Mouse (Mus musculus) limb, embryonic 15.5 days (tissue): ENCODE results near the gene St6galnac3. TPM values are rescaled to one million over a fixed set of nuclear protein-coding genes. Genes with fewer than 3 reads are reported as not detected.

Experiments used
- ATAC-seq: fragments of 200-750 bp; cut with Nextera tagmentation; 2 replicates; pipeline ENCODE4 v1.8.0; 2017; ENCODE audit warnings: low read depth, moderate TSS enrichment; ENCODE audit not compliant: insufficient number of reproducible peaks, low FRiP score, low TSS enrichment
- H3K27ac ChIP-seq: fragments of 300-500 bp; sonication (generic); 2 replicates; pipeline ENCODE4 v1.5.1; 2015; ENCODE audit warnings: moderate library complexity, mild to moderate bottlenecking, inconsistent platforms
- H3K27me3 ChIP-seq: fragments of 300-500 bp; sonication (generic); 2 replicates; pipeline ENCODE4 v1.6.1; 2015; ENCODE audit warnings: inconsistent platforms
- H3K36me3 ChIP-seq: fragments of 300-500 bp; sonication (generic); 2 replicates; pipeline ENCODE4 v1.6.1; 2015; ENCODE audit warnings: inconsistent platforms
- H3K4me1 ChIP-seq: fragments of 300-500 bp; sonication (generic); 2 replicates; pipeline ENCODE4 v1.6.1; 2015; ENCODE audit warnings: inconsistent platforms
- H3K4me2 ChIP-seq: fragments of 300-500 bp; sonication (generic); 2 replicates; pipeline ENCODE4 v1.6.1; 2015; ENCODE audit warnings: mild to moderate bottlenecking, inconsistent platforms
- H3K4me3 ChIP-seq: fragments of 300-500 bp; sonication (generic); 2 replicates; pipeline ENCODE4 v1.5.1; 2015; ENCODE audit warnings: mild to moderate bottlenecking, inconsistent platforms
- H3K9ac ChIP-seq: fragments of 300-500 bp; sonication (generic); 2 replicates; pipeline ENCODE4 v1.6.1; 2015; ENCODE audit warnings: inconsistent platforms
- H3K9me3 ChIP-seq: fragments of 300-500 bp; sonication (generic); 2 replicates; pipeline ENCODE4 v1.6.1; 2016; ENCODE audit warnings: inconsistent platforms
- WGBS: fragments of 180-500 bp; shearing (Covaris S2); methylation state at CpG from one replicate; pipeline ENCODE4 v1.1.7; 2015; 5-methylcytosine and 5-hydroxymethylcytosine counted together
- polyA plus RNA-seq: library from polyadenylated mRNA; unstranded; fragments of >200 nt; fragmentation: Nextera tagmentation; extraction: Ambion mirVana; gene quantifications from 2 replicates; pipeline ENCODE4 v1.2.1, GENCODE M21; 2015

St6galnac3 gene
- polyA plus RNA-seq, 1 experiment from 2014 or later = 33.5 TPM

DNA sequence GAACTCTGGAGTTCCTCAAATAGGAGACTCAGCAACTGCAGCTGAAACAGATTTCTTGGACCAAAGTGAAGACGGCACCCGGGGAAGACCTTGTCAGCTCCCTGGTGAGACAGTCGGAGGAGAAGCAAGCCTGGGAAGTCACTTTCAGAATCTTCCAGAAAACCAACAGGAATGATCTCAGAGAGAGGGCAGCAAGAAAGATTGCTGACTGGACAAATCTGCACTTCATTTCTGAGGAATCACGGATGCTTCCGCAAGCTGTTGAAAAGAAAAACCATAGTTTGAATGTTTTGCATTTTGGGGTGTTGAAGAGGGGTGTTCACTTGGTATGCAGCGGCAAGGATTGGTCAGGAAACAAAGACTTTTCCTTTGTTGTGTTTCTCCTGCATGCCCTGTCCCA, 24.4 kb upstream of the St6galnac3 start:
- Histone ChIP-seq H3K27ac (no peak overlapping the region), H3K9ac (no peak overlapping the region), H3K4me2 (no peak overlapping the region), H3K4me3 (no peak overlapping the region), H3K27me3 (no peaks in the 10 kb centered on the region), H3K9me3 (no peaks in the 10 kb centered on the region), H3K4me1 (no peaks in the 10 kb centered on the region), H3K36me3 (no peaks in the 10 kb centered on the region)
- no peak for ATAC-seq
- WGBS = 78% methylated on average over 6 of the region's 6 CpGs

DNA sequence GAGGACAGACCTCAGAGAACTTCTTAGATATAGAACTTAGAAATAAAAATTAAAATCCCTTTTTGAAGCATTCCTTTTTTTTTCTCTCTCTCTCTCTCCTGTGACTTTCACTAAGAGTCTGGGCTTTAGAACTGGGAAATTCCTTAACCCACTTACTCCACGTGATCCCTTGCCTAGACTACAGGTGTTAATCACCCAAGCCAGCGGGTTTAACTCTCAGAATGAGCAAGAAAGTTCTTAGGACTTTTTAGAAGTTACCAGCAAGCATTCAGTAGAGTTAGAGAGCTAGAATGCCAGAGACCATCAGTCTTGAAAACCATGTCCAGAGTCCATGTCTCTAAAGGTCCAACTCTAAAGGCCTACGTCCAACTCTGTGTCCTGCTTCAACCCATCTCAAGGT, 23.3 kb upstream of the St6galnac3 start:
- Histone ChIP-seq H3K9ac (no peak overlapping the region), H3K36me3 (no peaks in the 10 kb centered on the region), H3K4me1 (no peaks in the 10 kb centered on the region), H3K4me3 (no peak overlapping the region), H3K9me3 (no peaks in the 10 kb centered on the region), H3K4me2 (no peak overlapping the region), H3K27me3 (no peaks in the 10 kb centered on the region), H3K27ac (no peak overlapping the region)
- no peak for ATAC-seq
- 79% methylated on average over 3 of the region's 3 CpGs for WGBS

DNA sequence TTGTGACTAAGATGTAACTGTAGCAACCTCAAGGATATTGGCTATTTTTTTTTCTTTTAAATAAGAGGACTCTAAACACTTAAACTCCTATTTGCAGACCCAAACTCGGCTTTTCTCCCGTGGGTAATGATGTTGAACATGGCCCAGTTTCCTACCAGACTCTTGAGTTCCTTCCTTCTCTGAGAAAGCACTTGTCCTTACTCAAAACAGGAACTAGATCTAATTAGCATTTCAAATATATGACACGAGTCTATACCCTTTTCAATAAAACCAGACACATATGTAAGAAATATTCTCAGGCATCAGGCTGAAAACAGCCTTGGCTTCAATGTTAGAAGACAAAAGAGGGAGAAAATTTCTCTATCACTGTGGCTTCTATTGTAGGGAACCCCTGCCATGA, 20.1 kb upstream of the St6galnac3 start:
- Histone ChIP-seq H3K9me3 (no peaks in the 10 kb centered on the region), H3K4me2 (no peak overlapping the region), H3K27me3 (no peaks in the 10 kb centered on the region), H3K36me3 (no peaks in the 10 kb centered on the region), H3K4me1 (no peaks in the 10 kb centered on the region), H3K27ac (no peak overlapping the region), H3K4me3 (no peak overlapping the region), H3K9ac (no peak overlapping the region)
- 44% methylated on average over 3 of the region's 3 CpGs for WGBS
- no peak for ATAC-seq

DNA sequence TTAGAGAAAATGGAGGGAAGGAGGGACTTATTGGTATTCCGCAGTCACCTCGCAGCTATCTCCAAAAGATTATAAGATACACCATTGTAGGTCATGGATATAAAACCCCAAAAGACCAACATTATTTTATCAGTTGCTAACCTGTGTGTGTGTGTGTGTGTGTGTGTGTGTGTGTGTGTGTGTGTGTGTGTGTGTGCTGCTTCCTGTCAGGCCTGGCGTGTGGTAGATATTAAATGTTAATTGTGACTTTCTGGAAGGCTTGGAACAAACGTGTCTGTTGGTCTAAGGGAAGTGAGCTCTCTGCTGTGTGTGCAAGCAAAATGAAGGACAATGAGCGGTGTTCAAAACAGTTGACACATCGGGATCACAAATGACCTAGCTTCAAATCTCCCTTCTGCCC, 19.5 kb upstream of the St6galnac3 start:
- Histone ChIP-seq H3K9me3 (no peaks in the 10 kb centered on the region), H3K4me1 (0 out of 2 replicates have a peak, but pooled peaks cover 2% of the 10 kb centered on the region), H3K27ac (no peak overlapping the region), H3K36me3 (no peaks in the 10 kb centered on the region), H3K4me3 (no peak overlapping the region), H3K27me3 (no peaks in the 10 kb centered on the region), H3K9ac (no peak overlapping the region), H3K4me2 (no peak overlapping the region)
- no peak for ATAC-seq
- 77% methylated on average over 6 of the region's 6 CpGs for WGBS

DNA sequence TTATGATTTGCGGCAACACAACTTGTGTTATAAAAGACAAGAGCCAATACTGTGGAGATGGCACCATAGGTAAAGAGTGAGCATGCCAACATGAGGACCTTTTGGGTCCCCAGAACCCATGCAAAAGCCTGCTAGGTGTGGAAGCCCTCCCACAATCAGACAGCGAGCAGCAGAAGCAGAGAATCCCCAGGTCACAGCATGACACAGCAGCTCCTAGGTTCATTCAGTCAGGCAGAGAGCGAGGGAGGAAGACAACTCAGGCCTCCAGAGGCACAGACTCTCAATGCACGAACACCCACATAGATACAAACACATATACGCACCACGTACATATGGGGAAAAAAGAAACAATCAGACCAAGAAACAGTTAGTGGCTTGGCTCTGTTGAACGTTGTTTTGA, 16.8 kb upstream of the St6galnac3 start:
- Histone ChIP-seq H3K27ac (no peak overlapping the region), H3K36me3 (no peaks in the 10 kb centered on the region), H3K4me3 (no peak overlapping the region), H3K4me1 (peaks cover 9% of the 10 kb centered on the region; the same call in 1 of the 2 replicates), H3K4me2 (no peak overlapping the region), H3K27me3 (0 out of 2 replicates have a peak, but pooled peaks cover 4% of the 10 kb centered on the region), H3K9ac (no peak overlapping the region), H3K9me3 (no peaks in the 10 kb centered on the region)
- no peak for ATAC-seq
- WGBS = 88% methylated on average over 7 of the region's 7 CpGs

DNA sequence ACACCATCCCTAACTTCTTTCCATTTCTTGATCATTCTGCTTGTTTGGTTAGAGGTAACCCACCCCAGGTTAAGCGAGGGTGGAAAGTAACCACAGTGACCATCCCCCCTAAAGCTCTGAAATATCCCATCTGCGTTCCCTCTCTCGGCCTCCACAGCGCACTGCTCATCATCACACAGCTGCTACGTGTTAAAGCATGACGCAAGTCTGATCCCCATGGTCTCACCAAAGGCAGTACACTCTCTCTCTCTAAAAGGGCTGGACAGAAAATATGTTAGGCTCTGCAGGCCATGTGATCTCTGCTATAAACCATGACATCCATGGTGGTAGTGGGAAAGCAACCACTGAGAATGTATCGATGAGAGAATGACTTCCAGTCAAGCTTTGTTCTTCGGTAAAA, 14.4 kb upstream of the St6galnac3 start:
- 49% methylated on average over 8 of the region's 8 CpGs for WGBS
- 0 out of 2 replicates have a peak, but pooled peaks cover 4% of the 10 kb centered on the region for H3K27me3 ChIP-seq
- H3K4me3 ChIP-seq = no peak overlapping the region
- no peak overlapping the region for H3K27ac ChIP-seq
- peaks cover 12% of the 10 kb centered on the region; the same call in 1 of the 2 replicates for H3K4me1 ChIP-seq
- H3K36me3 ChIP-seq = no peaks in the 10 kb centered on the region
- no peak overlapping the region for H3K4me2 ChIP-seq
- H3K9ac ChIP-seq = no peak overlapping the region
- no peaks in the 10 kb centered on the region for H3K9me3 ChIP-seq
- peak; percentile 68 for ATAC-seq

DNA sequence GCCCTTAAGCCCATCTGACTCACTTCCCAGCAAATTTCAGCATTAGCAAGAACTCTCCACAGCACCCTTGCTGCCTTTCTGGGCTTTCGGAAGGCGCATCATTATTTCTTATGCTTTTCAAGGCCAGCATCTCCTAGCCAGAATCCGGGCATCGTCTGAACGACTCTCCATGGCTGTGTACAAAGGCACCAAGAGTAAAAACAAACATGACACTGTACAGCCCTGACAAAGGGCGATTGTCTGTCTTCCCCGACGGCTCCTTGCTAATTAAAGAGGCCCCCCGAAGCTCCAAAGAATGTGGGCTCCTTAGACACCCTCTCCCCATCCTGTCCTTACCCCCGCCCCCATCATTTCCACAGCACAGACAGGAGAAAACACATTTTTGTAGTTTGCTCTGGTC, 13.4 kb upstream of the St6galnac3 start:
- no peaks in the 10 kb centered on the region for H3K9me3 ChIP-seq
- H3K36me3 ChIP-seq = no peaks in the 10 kb centered on the region
- 0 out of 2 replicates have a peak, but pooled peaks cover 4% of the 10 kb centered on the region for H3K27me3 ChIP-seq
- no peak overlapping the region for H3K4me3 ChIP-seq
- no peak overlapping the region for H3K9ac ChIP-seq
- peaks cover 12% of the 10 kb centered on the region; the same call in 1 of the 2 replicates for H3K4me1 ChIP-seq
- ATAC-seq = no peak
- no peak overlapping the region for H3K27ac ChIP-seq
- WGBS = 51% methylated on average over 10 of the region's 10 CpGs
- H3K4me2 ChIP-seq = no peak overlapping the region

DNA sequence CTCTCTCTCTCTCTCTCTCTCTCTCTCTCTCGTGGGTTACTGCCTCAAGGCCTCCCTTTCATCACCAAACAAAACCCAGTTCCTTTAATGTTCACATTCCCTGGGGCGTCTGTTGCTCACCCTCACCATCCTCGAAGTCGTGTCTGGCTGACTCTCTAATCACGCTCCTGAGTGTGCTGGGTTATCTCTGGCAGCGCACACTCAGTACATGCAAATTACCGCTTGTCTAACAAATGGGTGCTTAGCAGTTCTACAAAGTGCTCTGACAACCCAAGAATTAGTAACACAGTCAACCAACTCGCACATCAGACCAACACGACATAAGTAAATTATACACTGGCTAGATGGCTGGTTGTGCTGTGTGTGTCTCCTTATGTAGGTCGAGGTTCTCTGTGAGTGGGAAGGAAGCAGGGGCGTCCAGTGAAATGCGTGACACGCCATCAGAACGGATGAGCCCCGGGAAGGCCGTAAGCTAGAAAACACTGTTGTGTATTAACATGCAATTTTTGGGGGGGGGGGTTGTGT, 11.8 kb upstream of the St6galnac3 start:
- Histone ChIP-seq H3K36me3 (no peaks in the 10 kb centered on the region), H3K27ac (no peak overlapping the region), H3K27me3 (0 out of 2 replicates have a peak, but pooled peaks cover 4% of the 10 kb centered on the region), H3K9me3 (no peaks in the 10 kb centered on the region), H3K9ac (no peak overlapping the region), H3K4me3 (no peak overlapping the region), H3K4me1 (peaks cover 12% of the 10 kb centered on the region; the same call in 1 of the 2 replicates), H3K4me2 (no peak overlapping the region)
- 72% methylated on average over 16 of the region's 16 CpGs for WGBS
- ATAC-seq = no peak

DNA sequence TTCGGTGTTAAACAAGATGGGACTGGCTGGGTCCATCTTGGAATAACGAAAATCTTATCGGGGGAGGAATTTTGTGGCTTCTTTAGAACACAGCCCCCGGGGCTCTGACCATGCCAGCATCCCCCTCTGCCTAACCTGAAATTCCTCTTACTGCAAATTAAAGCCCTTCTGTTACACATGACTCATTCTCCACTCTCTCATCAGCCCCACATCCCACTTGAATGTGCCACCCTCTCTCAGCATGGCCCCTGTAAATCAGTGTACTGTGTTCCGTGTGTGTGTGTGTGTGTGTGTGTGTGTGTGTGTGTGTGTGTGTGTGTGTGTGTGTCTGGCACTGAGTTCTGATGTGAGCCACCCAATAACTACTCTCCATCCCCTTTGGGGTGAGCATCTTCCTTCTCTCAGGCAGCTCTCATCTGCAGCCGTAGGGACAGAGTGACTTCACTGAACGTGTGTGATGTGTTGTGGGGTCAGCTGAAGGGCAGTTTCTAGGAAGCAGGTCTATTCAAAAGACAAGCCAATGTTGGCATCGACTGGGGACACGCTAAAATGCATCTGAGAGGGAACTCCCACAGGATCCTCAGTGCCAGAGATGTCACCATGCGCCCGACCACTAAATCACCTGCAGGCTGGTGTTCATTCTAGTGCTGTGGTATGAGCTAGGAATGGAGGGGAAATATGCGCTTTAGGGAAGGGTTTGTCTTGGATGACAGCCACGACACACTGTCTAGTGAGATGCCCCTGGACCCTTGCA, 11.0 kb upstream of the St6galnac3 start:
- no peak overlapping the region for H3K9ac ChIP-seq
- H3K4me2 ChIP-seq = no peak overlapping the region
- H3K4me3 ChIP-seq = no peak overlapping the region
- H3K27ac ChIP-seq = no peak overlapping the region
- H3K4me1 ChIP-seq = peaks cover 12% of the 10 kb centered on the region; the same call in 1 of the 2 replicates
- WGBS = 69% methylated on average over 13 of the region's 13 CpGs
- H3K9me3 ChIP-seq = no peaks in the 10 kb centered on the region
- ATAC-seq = no peak
- H3K27me3 ChIP-seq = 0 out of 2 replicates have a peak, but pooled peaks cover 4% of the 10 kb centered on the region
- no peaks in the 10 kb centered on the region for H3K36me3 ChIP-seq

DNA sequence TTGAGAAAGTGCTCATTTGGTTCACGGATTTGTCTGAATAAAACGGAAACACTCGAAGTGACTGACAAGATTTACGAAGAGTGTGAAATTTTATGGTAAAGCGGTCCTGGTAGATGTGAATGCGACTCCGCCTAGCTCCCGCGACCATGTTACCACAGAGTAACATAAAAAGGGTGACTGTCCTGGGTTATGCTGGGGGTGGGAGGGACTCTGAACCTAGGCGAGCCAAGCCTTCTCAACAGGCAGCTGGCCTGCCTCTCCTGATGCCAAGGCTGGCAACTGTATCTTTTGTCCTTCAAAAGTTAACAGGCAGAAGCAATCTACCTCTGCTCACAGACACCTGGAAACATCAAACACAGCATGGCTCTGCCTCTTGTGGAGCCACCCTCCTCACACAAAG, 9.8 kb upstream of the St6galnac3 start:
- 21% methylated on average over 10 of the region's 10 CpGs for WGBS
- Histone ChIP-seq H3K4me1 (peaks cover 12% of the 10 kb centered on the region; the same call in 1 of the 2 replicates), H3K4me2 (no peak overlapping the region), H3K9me3 (no peaks in the 10 kb centered on the region), H3K36me3 (no peaks in the 10 kb centered on the region), H3K27ac (no peak overlapping the region), H3K4me3 (no peak overlapping the region), H3K27me3 (0 out of 2 replicates have a peak, but pooled peaks cover 4% of the 10 kb centered on the region), H3K9ac (no peak overlapping the region)
- no peak for ATAC-seq

DNA sequence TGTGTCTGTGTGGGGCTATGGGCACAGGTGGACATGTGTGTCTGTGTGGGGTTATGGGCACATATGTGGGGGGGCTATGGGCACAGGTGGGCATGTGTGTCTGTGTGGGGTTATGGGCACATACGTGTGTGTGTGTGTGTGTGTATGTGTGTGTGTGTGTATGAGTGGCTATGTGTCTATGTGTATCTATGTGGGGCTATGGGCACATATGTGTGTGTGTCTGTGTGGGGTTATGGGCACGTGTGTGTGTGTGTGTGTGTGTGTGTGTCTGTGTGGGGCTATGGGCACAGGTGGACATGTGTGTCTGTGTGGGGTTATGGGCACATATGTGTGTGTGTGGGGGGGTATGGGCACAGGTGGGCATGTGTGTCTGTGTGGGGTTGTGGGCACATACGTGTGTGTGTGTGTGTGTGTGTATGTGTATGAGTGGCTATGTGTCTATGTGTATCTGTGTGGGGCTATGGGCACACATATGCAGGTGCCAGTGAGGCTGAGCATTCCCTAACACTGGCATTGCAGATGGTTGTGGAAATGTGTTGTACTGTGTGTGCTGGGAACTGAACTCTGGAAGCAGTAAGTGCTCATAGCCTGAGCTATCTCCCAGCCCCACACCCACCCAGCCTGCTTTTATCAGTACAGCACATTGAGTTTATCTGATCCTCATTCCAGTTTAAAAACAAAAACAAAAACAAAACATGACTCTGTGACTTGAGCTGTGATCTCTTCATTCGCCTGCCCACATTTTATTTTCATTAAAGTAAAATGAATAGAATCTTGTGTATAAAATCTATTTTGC, 8.6 kb upstream of the St6galnac3 start:
- Histone ChIP-seq H3K36me3 (no peaks in the 10 kb centered on the region), H3K9me3 (no peaks in the 10 kb centered on the region), H3K27me3 (0 out of 2 replicates have a peak, but pooled peaks cover 4% of the 10 kb centered on the region), H3K4me2 (no peak overlapping the region), H3K27ac (no peak overlapping the region), H3K4me3 (no peak overlapping the region), H3K9ac (no peak overlapping the region), H3K4me1 (peaks cover 3% of the 10 kb centered on the region; the same call in 1 of the 2 replicates)
- ATAC-seq = no peak
- WGBS = 81% methylated on average over 4 of the region's 4 CpGs

DNA sequence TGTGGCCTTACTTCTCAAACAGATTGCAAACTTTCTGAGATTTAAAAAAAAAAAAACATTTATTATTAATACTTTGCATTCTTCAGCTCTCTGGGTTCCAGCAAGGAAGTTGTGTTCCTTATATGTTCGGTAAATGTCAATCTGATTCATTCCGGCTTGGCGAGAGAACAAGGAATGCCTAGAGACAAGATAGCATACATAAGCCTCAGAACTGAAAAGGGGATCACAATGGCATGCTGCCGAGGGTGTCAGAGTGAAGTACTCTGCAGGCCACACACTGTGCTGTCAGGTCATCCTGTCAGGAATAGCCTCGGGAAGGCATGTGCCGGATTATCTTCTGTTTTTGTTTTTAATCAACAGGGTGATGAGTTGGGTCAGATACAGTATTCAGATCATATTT, 7.8 kb upstream of the St6galnac3 start:
- ATAC-seq = no peak
- WGBS = 63% methylated on average over 6 of the region's 6 CpGs
- no peaks in the 10 kb centered on the region for H3K36me3 ChIP-seq

More for the DNA sequence above, 7.8 kb upstream of the St6galnac3 start:
- Histone ChIP-seq H3K4me1 (peaks cover 3% of the 10 kb centered on the region; the same call in 1 of the 2 replicates), H3K9ac (no peak overlapping the region), H3K4me2 (no peak overlapping the region), H3K4me3 (no peak overlapping the region), H3K27ac (no peak overlapping the region), H3K9me3 (no peaks in the 10 kb centered on the region), H3K27me3 (0 out of 2 replicates have a peak, but pooled peaks cover 4% of the 10 kb centered on the region)
